Mouse (Mus musculus): ENCODE measurements around the gene 4933405L10Rik.

4933405L10Rik gene

DNA sequence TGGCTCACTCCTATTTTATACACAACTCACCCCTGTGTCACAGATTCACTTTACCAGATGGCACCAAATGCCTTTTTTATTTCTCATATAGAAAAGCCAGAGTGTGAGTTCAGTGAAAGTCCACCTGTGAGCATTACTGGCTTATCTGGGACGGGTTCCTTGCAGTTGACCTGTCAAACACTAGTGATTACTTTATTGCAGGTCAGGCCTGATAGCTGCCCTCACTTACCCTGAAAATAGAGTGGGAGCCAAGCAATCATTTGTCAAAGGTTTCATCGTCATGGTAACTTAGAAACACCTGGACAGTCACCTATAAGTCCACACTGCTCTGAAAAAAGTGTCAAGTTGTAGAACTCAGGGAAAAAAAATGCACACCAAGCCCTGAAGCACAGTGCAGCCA, 47.2 kb downstream of the 4933405L10Rik start:
- DNase-seq (ENCODE audit: low read depth in 1 of 2, low spot score in 2 of 2) = no peak

DNA sequence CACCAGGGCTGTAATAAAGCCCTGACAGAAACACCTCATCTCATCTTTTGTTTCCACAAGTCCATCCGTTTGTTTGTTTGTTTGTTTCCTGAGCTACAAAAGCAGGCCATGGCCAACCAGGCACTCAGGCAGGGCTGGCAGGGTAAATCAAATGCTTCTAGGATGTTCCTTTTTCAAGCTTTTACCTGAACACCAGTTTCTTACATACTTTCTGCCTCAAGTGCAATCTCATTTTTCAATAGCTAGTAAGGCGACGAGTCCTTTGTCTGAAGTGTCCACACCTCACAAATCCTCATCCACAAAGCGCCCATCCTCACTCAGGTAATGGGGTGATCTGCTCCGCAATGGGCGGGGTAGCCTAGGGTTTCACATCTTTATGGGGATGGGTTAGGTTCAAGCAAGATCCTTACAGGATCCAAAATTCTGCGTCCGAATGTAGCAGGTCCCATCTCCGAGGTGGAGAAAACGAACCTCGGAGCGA, 50.4 kb downstream of the 4933405L10Rik start:
- DNase-seq (ENCODE audit: low read depth in 1 of 2, low spot score in 2 of 2) = no peak

DNA sequence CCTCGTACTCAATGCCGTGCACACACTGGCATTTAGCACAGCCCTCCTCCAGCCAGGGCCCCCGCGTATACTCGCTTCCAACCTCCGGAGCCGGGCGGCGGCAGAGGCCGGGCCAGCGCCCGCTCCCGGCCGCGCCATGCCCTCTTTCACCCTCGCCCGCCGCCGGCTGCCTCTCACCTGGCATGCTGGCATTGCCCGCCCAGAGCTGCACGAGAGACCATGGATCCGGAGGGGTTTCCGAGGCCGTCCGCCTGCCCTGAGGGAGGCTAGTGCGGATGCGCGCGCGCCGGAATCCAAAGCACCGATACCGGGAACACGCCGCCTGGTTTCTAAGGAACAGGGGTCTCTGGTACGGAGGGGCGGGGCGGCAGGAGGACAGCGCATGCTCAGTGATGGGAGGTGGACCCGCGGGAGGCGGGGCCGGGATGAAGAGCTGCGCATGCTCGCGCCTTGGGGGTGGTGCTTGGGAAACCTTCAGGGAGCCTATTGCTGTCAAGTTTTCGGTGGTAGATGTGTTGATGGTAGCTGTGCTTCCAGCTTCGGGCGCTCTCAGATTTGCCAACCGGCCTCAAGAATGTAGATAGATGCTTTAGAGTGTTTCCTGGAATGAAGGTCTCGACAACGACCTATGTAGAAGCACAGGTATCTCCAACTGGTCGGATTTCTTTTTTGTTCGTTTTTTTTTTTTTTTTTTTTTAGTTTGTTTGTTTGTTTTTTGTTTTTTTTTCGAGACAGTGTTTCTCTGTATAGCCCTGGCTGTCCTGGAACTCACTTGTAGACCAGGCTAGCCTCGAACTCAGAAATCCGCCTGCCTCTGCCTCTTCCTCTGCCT, 51.0 kb downstream of the 4933405L10Rik start, which contains the start of gene Gfod2:
TSS of gene Gfod2 (minus strand) at position 388 of the 832 bp plus-strand sequence.
- DNase-seq (ENCODE audit: low read depth in 1 of 2, low spot score in 2 of 2) = peak; percentile 67 to 87

Data from monocyte, adult 2 months (primary cell).